Mouse (Mus musculus) activated CD4-positive, CD25-positive, alpha-beta regulatory T cell, adult 4 months (primary cell): Measurements from ENCODE around the gene Hbb-bh1. TPM values are rescaled to one million over a fixed set of nuclear protein-coding genes. Genes with fewer than 3 reads are reported as not detected.
"Not testable (repeated sequence)": the region's sequence is repeated elsewhere in the genome, so short reads cannot be mapped to it uniquely, and the experiment has no call there.

Experiments
- ATAC-seq: one replicate; pipeline ENCODE4 v1.8.0; 2017
- polyA plus RNA-seq, 2 experiments: library from polyadenylated mRNA; unstranded; fragments of 100-300 nt; shearing (Covaris generic); gene quantifications; one replicate each; pipeline ENCODE4 v1.2.1; 2017

The Hbb-bh1 gene
- not detected for polyA plus RNA-seq

GRCm38 (mm10) chr7:103843034-103843433 is at the start of gene Hbb-bh1:
Gene Hbb-bh1, minus strand, starts transcription at chr7:103843164.
- no peak for ATAC-seq

GRCm38 (mm10) chr7:103886152-103886551 is 43.2 kb upstream of the Hbb-bh1 start, which contains the start of gene Olfr66:
Gene Olfr66, minus strand, starts transcription at chr7:103886252.
- no peak for ATAC-seq

- ATAC-seq: no peak
These were observed 34.1 kb upstream of the Hbb-bh1 start for GRCm38 (mm10) chr7:103877093-103877492.

DNA sequence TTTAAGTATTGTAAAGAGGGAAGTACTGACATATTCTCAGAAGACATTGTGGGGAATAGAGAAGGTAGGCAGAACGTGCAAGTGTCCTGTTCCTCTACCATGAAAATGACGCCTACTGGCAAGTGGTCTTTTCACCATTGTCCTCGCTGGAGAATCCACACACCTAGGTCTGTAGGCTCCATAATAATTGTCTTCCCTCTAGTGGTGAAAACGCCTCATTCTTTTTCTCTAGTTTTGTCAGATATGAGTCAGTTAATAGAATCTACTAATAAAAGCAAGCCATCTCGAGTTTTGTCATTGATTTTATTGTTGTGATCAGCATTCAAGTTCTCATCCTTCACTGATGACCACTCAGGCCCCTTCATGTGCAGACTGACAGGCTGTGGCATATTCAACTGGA is 31.5 kb upstream of the Hbb-bh1 start:
- ATAC-seq: no peak

- ATAC-seq: no peak
These were observed 30.1 kb upstream of the Hbb-bh1 start for GRCm38 (mm10) chr7:103873064-103873463.

DNA sequence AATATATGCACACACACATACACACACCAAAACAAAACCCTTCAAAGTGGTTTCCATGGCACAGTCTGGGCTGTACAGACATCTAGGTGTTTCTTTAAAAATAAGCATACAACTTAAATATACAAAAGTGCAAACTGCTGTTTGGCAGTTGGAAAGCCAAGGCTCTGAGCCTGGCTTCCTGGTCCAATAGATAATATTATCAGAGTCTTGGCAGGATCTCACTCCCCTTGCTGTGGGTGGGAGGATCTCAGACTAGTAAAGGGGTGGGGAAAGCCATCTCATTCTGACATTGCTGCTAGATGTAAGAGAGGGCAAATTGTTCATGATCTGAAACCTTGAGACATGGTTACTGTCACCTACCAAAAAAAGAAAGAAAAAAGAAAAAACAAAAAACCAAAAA is 27.7 kb upstream of the Hbb-bh1 start:
- ATAC-seq: no peak

DNA sequence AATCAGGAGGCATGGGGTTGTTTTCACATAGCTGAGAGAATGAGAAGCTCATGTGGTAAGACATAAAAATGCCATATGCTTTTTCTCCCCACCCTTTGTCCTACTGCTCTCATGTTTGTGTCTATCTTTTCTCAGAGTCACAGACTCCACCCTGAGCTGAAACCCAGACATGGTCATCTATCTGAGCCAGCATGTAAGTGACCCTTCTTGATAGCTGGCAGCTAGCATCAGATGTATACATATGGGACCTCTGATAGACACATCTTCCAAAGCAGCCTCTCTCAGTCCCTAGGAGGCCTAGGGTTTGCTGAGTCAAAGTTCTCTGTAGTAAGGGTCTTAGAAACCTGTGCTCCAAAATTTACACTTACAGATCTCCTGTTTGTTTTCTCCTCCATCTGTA is 22.8 kb upstream of the Hbb-bh1 start:
- ATAC-seq: no peak

- no peak for ATAC-seq
These were observed 18.6 kb upstream of the Hbb-bh1 start for GRCm38 (mm10) chr7:103861531-103861930.

GRCm38 (mm10) chr7:103860855-103861254 is 17.9 kb upstream of the Hbb-bh1 start:
- ATAC-seq: no peak

DNA sequence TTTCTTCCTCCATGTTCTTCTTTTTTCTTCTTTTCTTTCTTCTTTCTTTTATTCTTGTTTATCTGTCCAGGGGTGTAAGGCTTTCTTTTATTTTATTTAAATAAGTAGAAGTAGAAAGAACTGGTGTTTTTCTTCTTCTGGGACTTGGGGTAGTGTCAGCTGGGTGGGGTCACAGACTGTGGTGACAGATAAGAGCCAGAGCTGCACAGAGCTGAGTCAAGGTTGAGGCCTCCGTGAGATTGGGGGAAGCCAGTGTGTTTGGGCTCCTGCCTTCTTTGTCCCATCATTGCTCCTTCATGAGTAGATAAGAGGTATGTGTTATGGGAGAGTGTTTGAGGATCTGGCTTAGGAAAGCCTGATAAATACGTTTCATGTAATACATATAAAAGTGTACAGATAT is 16.1 kb upstream of the Hbb-bh1 start:
- ATAC-seq: no peak

DNA sequence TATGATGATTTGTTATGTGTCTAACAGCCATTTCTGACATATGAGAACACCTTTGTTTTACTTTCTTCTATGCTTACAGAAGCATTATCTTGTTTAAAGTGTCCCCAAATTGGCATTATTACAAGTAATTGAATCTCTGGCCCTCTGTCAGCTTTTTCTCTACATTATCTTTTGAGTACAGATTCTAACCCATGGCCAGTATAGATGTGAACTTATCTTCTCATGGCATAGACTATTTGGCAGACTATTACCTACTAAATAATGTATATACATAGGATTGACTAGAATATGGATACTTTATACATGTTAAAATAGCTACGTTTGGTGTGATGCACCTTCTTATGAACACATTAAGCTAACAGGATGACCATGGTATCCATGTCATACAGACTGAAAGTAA is 11.7 kb upstream of the Hbb-bh1 start:
- ATAC-seq: no peak

GRCm38 (mm10) chr7:103853090-103853489 is 10.1 kb upstream of the Hbb-bh1 start, which contains the start of gene Hbb-y:
Gene Hbb-y, minus strand, starts transcription at chr7:103853216.
- no peak for ATAC-seq

GRCm38 (mm10) chr7:103844525-103845325 is 1.8 kb upstream of the Hbb-bh1 start:
- ATAC-seq: no peak

DNA sequence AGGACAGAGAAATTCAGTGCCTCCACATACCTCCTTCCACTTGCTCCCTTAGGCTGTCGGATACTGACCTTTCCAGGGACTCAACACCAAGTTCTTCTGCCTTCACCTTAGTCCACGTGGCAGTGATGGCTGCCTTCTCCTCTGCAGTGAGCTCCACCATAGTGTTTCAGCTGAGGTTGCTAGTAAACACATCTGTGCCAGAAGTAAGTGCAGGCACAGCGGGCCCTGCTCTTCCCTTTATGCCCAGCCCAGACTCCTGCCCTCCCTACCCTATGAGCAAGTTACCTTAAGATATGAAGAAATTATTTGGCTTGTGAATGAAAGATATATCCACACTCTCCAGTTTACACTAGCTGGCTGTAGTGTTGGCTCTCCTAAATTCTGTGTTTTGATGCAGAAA is 2.7 kb downstream of the Hbb-bh1 start, which contains the start of gene Hbb-bh2:
Gene Hbb-bh2 (minus strand): TSS at position 253 of the 400 bp plus-strand sequence.
- no peak for ATAC-seq

GRCm38 (mm10) chr7:103827808-103828207 is 15.2 kb downstream of the Hbb-bh1 start, which contains the start of gene Hbb-bs:
Gene Hbb-bs, minus strand, starts transcription at chr7:103828096.
- ATAC-seq: no peak

DNA sequence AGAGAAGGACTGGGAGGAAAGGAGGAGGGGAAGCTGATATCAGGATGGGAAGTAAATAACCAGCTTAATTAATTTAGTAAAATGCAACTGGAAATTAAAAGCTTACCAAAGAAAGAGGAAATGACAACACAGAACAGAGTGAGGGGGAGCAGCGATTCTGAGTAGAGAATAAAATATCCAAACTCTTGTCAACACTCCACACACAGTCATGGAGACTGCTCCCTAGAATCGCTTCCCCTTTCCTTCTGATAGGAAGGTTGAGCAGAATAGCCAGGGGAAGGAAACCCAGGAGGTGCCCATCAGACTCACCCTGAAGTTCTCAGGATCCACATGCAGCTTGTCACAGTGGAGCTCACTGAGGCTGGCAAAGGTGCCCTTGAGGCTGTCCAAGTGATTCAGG is 15.8 kb downstream of the Hbb-bh1 start:
- ATAC-seq: not testable (repeated sequence)

DNA sequence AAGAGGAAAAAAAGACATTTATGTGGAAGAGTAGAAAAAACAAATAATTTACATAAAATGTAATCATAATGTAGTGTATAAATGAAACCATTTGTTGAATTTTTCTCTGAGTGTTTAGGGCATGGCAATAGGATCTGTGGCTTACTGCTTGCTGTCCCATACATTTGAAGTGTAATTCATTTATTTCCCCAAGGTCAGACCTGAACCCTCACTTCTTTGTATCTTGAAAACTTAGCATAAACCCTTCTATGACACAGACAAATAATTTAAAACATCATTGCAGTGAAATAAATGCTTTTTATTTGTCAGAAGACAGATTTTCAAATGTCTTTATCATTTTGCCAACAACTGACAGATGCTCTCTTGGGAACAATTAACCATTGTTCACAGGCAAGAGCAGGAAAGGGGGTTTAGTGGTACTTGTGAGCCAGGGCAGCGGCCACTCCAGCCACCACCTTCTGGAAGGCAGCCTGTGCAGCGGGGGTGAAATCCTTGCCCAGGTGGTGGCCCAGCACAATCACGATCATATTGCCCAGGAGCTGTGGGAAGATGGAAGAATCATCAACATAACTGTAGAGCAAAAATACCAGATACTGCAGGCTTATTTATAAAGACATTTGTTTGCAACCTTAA is 16.6 kb downstream of the Hbb-bh1 start:
- ATAC-seq: no peak

GRCm38 (mm10) chr7:103825536-103826254 is 17.3 kb downstream of the Hbb-bh1 start:
- no peak for ATAC-seq

DNA sequence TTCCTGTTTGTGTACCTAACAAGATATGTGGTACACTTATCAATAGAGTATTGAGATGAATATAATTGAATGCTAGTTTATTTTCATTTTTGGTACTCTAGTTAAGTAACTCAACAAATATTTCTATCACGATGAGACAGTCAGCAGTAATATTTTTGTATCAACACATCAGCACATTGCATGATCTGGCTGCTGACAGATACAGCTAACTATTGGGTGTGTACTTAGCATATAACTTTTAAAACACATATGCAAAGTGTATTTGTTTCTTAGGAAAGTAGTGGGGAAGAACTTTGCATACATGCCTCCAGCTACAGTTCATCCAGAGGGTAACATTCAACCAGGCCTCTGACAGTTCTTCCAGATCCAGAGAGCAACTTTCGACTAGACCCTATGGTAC is 18.4 kb downstream of the Hbb-bh1 start:
- ATAC-seq: no peak

GRCm38 (mm10) chr7:103815085-103815484 is 27.9 kb downstream of the Hbb-bh1 start:
- not testable (repeated sequence) for ATAC-seq

- no peak for ATAC-seq
These were observed 29.2 kb downstream of the Hbb-bh1 start, which contains the start of gene Hbb-bt for GRCm38 (mm10) chr7:103813766-103814165. Gene Hbb-bt, minus strand, starts transcription at chr7:103813996.

- not testable (repeated sequence) for ATAC-seq
These were observed 29.8 kb downstream of the Hbb-bh1 start for GRCm38 (mm10) chr7:103813152-103813551.

- ATAC-seq: no peak
These were observed 30.8 kb downstream of the Hbb-bh1 start for GRCm38 (mm10) chr7:103812174-103812573.
